Mouse (Mus musculus) hindbrain, embryonic 14.5 days (tissue): ENCODE results near the gene Usp38. TPM values are rescaled to one million over a fixed set of nuclear protein-coding genes. Genes with fewer than 3 reads are reported as not detected.
A peak's percentile ranks its signal among the peaks of the same experiment; 100 is the strongest.

ENCODE experiments used
- ATAC-seq: fragments of 200-750 bp; cut with Nextera tagmentation; 2 replicates; pipeline ENCODE4 v1.8.0; 2017; ENCODE audit warnings: moderate number of reproducible peaks, mild to moderate bottlenecking, moderate TSS enrichment, moderate library complexity; ENCODE audit not compliant: low FRiP score
- DNase-seq: peaks from one replicate; pipeline ENCODE4 v3.0.0-alpha.2; 2015; ENCODE audit warnings: low spot score
- H3K27ac ChIP-seq: fragments of 300-500 bp; sonication (generic); 2 replicates; pipeline ENCODE4 v1.5.1; 2014; ENCODE audit warnings: mild to moderate bottlenecking, moderate library complexity
- H3K27me3 ChIP-seq: fragments of 300-500 bp; sonication (generic); 2 replicates; pipeline ENCODE4 v1.6.1; 2014; ENCODE audit warnings: mild to moderate bottlenecking, low read length, mixed read lengths; ENCODE audit not compliant: control insufficient read depth, insufficient read depth
- H3K36me3 ChIP-seq: fragments of 300-500 bp; sonication (generic); replicated peaks from 2 replicates; pipeline ENCODE4 v1.6.1; 2014; ENCODE audit not compliant: control insufficient read depth, insufficient read depth
- H3K4me1 ChIP-seq: fragments of 300-500 bp; sonication (generic); replicated peaks from 2 replicates; pipeline ENCODE4 v1.6.1; 2014; ENCODE audit warnings: antibody characterized with exemption, low read length, mixed read lengths; ENCODE audit not compliant: control insufficient read depth, insufficient read depth
- H3K4me2 ChIP-seq: fragments of 300-500 bp; sonication (generic); replicated peaks from 2 replicates; pipeline ENCODE4 v1.6.1; 2014; ENCODE audit warnings: mild to moderate bottlenecking, moderate library complexity
- H3K4me3 ChIP-seq: fragments of 300-500 bp; sonication (generic); replicated peaks from 2 replicates; pipeline ENCODE4 v1.5.1; 2014; ENCODE audit warnings: mild to moderate bottlenecking, low read length
- H3K9ac ChIP-seq: fragments of 300-500 bp; sonication (generic); 2 replicates; pipeline ENCODE4 v1.6.1; 2014
- H3K9me3 ChIP-seq: fragments of 300-500 bp; sonication (generic); 2 replicates; pipeline ENCODE4 v1.6.1; 2016; ENCODE audit warnings: low read length; ENCODE audit not compliant: control insufficient read depth
- WGBS: fragments of 180-500 bp; shearing (Covaris S2); extraction: QIAGEN DNeasy Blood & Tissue Kit; methylation state at CpG from one replicate; pipeline ENCODE4 v1.1.7; 2014; 5-methylcytosine and 5-hydroxymethylcytosine counted together
- polyA plus RNA-seq: library from polyadenylated mRNA; unstranded; fragments of >200 nt; fragmentation: Nextera tagmentation; extraction: Ambion mirVana; gene quantifications from 2 replicates; pipeline ENCODE4 v1.2.1, GENCODE M21; 2014

Usp38 gene
- polyA plus RNA-seq, 1 experiment from 2014 or later: 24.7 TPM

GRCm38 (mm10) chr8:80969423-80969822 lies 45.3 kb downstream of the Usp38 start:
- H3K9me3 ChIP-seq: no peaks in the 10 kb centered on the region
- DNase-seq (no peak), ATAC-seq (no peak)
- no peak overlapping the region for H3K4me2 ChIP-seq
- H3K36me3 ChIP-seq: no peaks in the 10 kb centered on the region
- 94% methylated on average over 5 of the region's 5 CpGs for WGBS
- no peak overlapping the region for H3K9ac ChIP-seq
- no peak overlapping the region for H3K27ac ChIP-seq
- no peaks in the 10 kb centered on the region for H3K27me3 ChIP-seq
- no peaks in the 10 kb centered on the region for H3K4me1 ChIP-seq
- H3K4me3 ChIP-seq: no peak overlapping the region

- WGBS: 94% methylated on average over 3 of the region's 3 CpGs
- H3K9me3 ChIP-seq: no peaks in the 10 kb centered on the region
- DNase-seq (no peak), ATAC-seq (no peak)
- no peak overlapping the region for H3K27ac ChIP-seq
- H3K4me1 ChIP-seq: no peaks in the 10 kb centered on the region
- H3K4me3 ChIP-seq: no peak overlapping the region
- H3K4me2 ChIP-seq: no peak overlapping the region
- H3K9ac ChIP-seq: no peak overlapping the region
- H3K36me3 ChIP-seq: no peaks in the 10 kb centered on the region
- H3K27me3 ChIP-seq: no peaks in the 10 kb centered on the region
Measured at GRCm38 (mm10) chr8:80963095-80963494, 51.6 kb downstream of the Usp38 start.

GRCm38 (mm10) chr8:80962592-80962983 lies 52.1 kb downstream of the Usp38 start:
- no peak for DNase-seq
- Histone ChIP-seq H3K27ac (no peak overlapping the region), H3K9ac (no peak overlapping the region), H3K36me3 (no peaks in the 10 kb centered on the region), H3K4me1 (no peaks in the 10 kb centered on the region), H3K4me2 (no peak overlapping the region), H3K4me3 (no peak overlapping the region), H3K9me3 (no peaks in the 10 kb centered on the region), H3K27me3 (no peaks in the 10 kb centered on the region)
- WGBS: 95% methylated on average over 5 of the region's 5 CpGs
- ATAC-seq: no peak

GRCm38 (mm10) chr8:80961937-80962591 lies 52.7 kb downstream of the Usp38 start:
- no peaks in the 10 kb centered on the region for H3K36me3 ChIP-seq
- H3K4me2 ChIP-seq: no peak overlapping the region
- no peaks in the 10 kb centered on the region for H3K4me1 ChIP-seq
- H3K27ac ChIP-seq: no peak overlapping the region
- ATAC-seq (no peak), DNase-seq (no peak)
- no peaks in the 10 kb centered on the region for H3K27me3 ChIP-seq
- no peak overlapping the region for H3K9ac ChIP-seq
- no peaks in the 10 kb centered on the region for H3K9me3 ChIP-seq
- H3K4me3 ChIP-seq: no peak overlapping the region
- 83% methylated on average over 7 of the region's 7 CpGs for WGBS

- ATAC-seq: no peak
- no peak overlapping the region for H3K4me3 ChIP-seq
- H3K9me3 ChIP-seq: 0 out of 2 replicates have a peak, but pooled peaks cover 1% of the 10 kb centered on the region
- no peak for DNase-seq
- H3K36me3 ChIP-seq: no peaks in the 10 kb centered on the region
- H3K27me3 ChIP-seq: no peaks in the 10 kb centered on the region
- no peak overlapping the region for H3K27ac ChIP-seq
- WGBS: 84% methylated on average over 4 of the region's 4 CpGs
- no peaks in the 10 kb centered on the region for H3K4me1 ChIP-seq
- no peak overlapping the region for H3K9ac ChIP-seq
- H3K4me2 ChIP-seq: no peak overlapping the region
Measured at GRCm38 (mm10) chr8:80961070-80961609, 53.6 kb downstream of the Usp38 start.

GRCm38 (mm10) chr8:80959588-80960268 lies 55.0 kb downstream of the Usp38 start:
- no peak overlapping the region for H3K9ac ChIP-seq
- H3K36me3 ChIP-seq: no peaks in the 10 kb centered on the region
- H3K4me3 ChIP-seq: no peak overlapping the region
- no peak overlapping the region for H3K4me2 ChIP-seq
- H3K27me3 ChIP-seq: no peaks in the 10 kb centered on the region
- no peaks in the 10 kb centered on the region for H3K4me1 ChIP-seq
- ATAC-seq (no peak), DNase-seq (no peak)
- no peak overlapping the region for H3K27ac ChIP-seq
- peaks cover 11% of the 10 kb centered on the region; the same call in 1 of the 2 replicates for H3K9me3 ChIP-seq
- 80% methylated on average over 9 of the region's 9 CpGs for WGBS

GRCm38 (mm10) chr8:80957776-80958175 lies 57.0 kb downstream of the Usp38 start:
- WGBS: 64% methylated on average over 5 of the region's 5 CpGs

GRCm38 (mm10) chr8:80952973-80953372 lies 61.8 kb downstream of the Usp38 start:
- ATAC-seq: no peak
- H3K36me3 ChIP-seq: no peaks in the 10 kb centered on the region
- 79% methylated on average over 3 of the region's 3 CpGs for WGBS

More at GRCm38 (mm10) chr8:80957776-80958175, 57.0 kb downstream of the Usp38 start:
- H3K9ac ChIP-seq: no peak overlapping the region
- H3K36me3 ChIP-seq: no peaks in the 10 kb centered on the region
- H3K27ac ChIP-seq: no peak overlapping the region
- no peak overlapping the region for H3K4me2 ChIP-seq
- no peaks in the 10 kb centered on the region for H3K4me1 ChIP-seq
- peaks cover 11% of the 10 kb centered on the region; the same call in 1 of the 2 replicates for H3K9me3 ChIP-seq
- ATAC-seq: no peak
- H3K4me3 ChIP-seq: no peak overlapping the region
- DNase-seq: no peak
- H3K27me3 ChIP-seq: no peaks in the 10 kb centered on the region

GRCm38 (mm10) chr8:80952235-80952915 lies 62.4 kb downstream of the Usp38 start:
- ATAC-seq (0 out of 2 replicates have a peak, but pooled peaks have one; percentile 62), DNase-seq (peak; percentile 36)
- no peaks in the 10 kb centered on the region for H3K27me3 ChIP-seq
- WGBS: 44% methylated on average over 6 of the region's 6 CpGs
- no peak overlapping the region for H3K4me2 ChIP-seq
- peaks cover 11% of the 10 kb centered on the region; the same call in 1 of the 2 replicates for H3K9me3 ChIP-seq
- H3K4me3 ChIP-seq: no peak overlapping the region
- 0 out of 2 replicates have a peak overlapping the region, but pooled peaks have one; percentile 32 for H3K27ac ChIP-seq
- no peak overlapping the region for H3K9ac ChIP-seq
- no peaks in the 10 kb centered on the region; the same call in 1 of the 2 replicates for H3K4me1 ChIP-seq
- no peaks in the 10 kb centered on the region for H3K36me3 ChIP-seq

More at GRCm38 (mm10) chr8:80952973-80953372, 61.8 kb downstream of the Usp38 start:
- Histone ChIP-seq H3K27ac (no peak overlapping the region), H3K9me3 (peaks cover 11% of the 10 kb centered on the region; the same call in 1 of the 2 replicates), H3K4me2 (no peak overlapping the region), H3K9ac (no peak overlapping the region), H3K27me3 (no peaks in the 10 kb centered on the region), H3K4me1 (no peaks in the 10 kb centered on the region; the same call in 1 of the 2 replicates), H3K4me3 (no peak overlapping the region)
- no peak for DNase-seq
